Mouse (Mus musculus) CD4-positive, CD25-positive, alpha-beta regulatory T cell, adult 2 months (primary cell): ENCODE measurements around the gene Mcm2.

ENCODE experiments used
- DNase-seq: peaks from one replicate; pipeline ENCODE4 v3.0.0-alpha.2; 2012; ENCODE audit warnings: low read depth, low spot score

Mcm2 gene

GRCm38 (mm10) chr6:88849270-88849669 is 49.3 kb downstream of the Mcm2 start:
- peak; percentile 62 for DNase-seq

- no peak for DNase-seq
Observed at GRCm38 (mm10) chr6:88847571-88847970, 51.0 kb downstream of the Mcm2 start.

GRCm38 (mm10) chr6:88844901-88845565 is 53.5 kb downstream of the Mcm2 start:
- no peak for DNase-seq

- no peak for DNase-seq
Observed at GRCm38 (mm10) chr6:88843781-88844725, 54.5 kb downstream of the Mcm2 start.

- no peak for DNase-seq
Observed at GRCm38 (mm10) chr6:88843241-88843640, 55.3 kb downstream of the Mcm2 start.

GRCm38 (mm10) chr6:88842731-88843151 is 55.8 kb downstream of the Mcm2 start:
- DNase-seq = no peak

- peak; percentile 99 for DNase-seq
Observed at GRCm38 (mm10) chr6:88841781-88842689, 56.5 kb downstream of the Mcm2 start, which contains the start of gene Abtb1. Gene Abtb1, minus strand, starts transcription at chr6:88841984.

GRCm38 (mm10) chr6:88841514-88841780 is 57.1 kb downstream of the Mcm2 start:
- no peak for DNase-seq

DNA sequence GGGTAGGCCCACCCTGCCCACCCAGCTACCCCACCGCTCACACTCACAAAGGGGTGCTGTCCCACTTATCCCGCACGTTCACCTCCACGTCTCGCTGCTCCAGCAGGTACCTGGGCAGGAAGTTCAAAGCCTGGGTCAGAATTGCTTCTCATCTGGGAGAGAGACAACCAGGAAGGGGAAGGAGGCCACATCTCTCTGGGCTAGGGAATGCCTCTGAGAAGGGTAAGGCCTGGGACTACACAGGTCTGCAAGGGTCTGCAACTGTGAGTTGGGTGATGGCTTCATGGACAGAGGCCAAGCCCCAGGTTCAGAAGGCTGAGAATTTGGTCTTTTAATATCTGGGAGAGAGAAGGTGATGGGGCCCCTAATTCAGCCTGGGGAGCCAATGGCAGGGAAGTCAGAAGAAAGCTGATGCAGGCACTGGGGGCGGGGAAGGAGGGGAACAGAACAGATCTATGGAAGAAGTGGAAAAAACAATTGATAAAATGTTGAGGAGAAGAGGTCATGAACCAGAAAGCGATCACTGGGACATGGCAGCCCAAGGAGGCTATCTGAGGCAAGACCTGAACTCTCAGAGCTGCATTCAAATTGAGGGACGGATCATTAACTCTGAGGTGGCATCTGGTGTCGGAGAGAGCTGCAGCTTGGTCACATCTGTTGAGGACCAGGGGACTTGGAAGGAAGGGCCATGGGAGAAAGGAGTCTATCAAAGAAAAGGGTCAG is 57.6 kb downstream of the Mcm2 start:
- no peak for DNase-seq

DNA sequence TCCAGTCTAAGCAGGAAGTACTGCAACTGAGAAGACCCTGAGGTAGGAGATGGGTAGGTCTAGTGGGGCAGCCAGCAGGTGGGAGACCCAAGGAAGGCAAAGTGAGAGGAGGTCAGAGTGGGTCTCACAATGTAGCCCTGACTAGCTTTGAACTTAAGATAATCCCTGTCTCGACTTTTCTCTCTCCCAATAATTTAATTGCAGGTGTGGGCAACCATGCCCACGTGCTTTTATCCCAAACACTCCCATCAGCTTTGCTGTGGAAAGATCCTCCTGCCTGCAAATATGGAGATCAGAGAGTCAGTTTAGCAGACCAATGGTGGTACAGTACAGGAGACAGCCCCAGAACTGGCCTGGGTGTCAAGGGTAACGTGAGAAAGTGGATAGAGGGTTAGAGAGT is 58.4 kb downstream of the Mcm2 start:
- no peak for DNase-seq

DNA sequence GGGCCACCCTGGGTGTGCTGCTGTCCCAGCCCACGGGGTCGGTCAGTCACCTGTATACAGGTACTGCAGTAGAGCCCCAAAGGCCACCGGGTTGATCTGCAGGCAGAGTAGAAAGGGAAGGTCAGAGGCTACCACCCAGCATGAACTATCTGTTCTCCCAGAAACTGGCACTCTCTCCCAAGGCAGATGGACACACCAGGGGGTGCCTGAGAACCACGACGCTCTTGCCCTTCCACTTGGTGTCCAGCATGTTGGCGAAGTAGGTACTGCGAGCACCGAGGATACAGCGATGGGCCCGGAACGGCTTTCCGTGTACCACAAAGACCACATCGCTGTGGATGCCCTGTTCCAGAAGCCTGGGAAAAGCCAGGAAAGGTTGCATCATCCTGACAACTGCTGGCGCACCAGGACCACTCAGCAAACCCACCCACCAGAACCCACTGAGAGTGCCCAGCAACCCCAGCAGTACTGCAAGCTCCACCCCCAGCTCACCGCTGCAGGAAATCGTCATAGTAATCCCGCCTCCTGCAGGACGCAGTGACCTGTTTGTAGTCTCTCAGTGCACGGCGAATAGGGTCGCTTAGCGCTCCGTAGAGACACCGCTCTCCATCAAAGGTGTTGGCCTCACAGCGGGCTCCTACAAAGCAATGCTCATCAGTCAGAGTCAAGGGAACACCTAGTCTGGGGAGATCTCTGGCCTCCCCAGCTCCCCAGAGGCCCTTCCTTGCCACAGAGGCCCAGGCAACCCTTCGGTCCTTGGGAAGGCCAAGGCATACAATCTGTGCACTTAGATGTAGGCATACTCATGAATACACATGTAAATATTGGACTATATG is 59.2 kb downstream of the Mcm2 start:
- no peak for DNase-seq

- DNase-seq = no peak
Observed at GRCm38 (mm10) chr6:88838613-88839012, 60.0 kb downstream of the Mcm2 start.

DNA sequence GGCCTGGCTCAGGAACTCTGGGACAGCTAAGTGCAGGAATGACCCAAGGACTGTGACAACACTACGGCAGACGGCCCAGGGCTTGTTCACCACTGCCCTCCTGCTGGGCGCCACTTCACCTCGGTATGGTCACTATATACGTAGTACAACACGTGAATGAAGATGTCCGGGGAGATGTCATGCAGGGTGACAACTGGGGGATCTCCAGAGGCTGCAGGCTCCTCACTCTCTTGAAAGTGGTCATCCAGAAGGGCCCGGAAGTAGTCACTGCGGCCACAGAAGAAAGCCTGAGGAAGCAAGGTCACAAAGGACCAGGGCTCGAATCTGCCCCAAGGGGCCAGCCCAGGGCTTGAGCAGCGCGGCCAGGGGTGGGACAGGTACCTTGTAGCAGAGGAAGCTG is 60.6 kb downstream of the Mcm2 start:
- DNase-seq = no peak

DNA sequence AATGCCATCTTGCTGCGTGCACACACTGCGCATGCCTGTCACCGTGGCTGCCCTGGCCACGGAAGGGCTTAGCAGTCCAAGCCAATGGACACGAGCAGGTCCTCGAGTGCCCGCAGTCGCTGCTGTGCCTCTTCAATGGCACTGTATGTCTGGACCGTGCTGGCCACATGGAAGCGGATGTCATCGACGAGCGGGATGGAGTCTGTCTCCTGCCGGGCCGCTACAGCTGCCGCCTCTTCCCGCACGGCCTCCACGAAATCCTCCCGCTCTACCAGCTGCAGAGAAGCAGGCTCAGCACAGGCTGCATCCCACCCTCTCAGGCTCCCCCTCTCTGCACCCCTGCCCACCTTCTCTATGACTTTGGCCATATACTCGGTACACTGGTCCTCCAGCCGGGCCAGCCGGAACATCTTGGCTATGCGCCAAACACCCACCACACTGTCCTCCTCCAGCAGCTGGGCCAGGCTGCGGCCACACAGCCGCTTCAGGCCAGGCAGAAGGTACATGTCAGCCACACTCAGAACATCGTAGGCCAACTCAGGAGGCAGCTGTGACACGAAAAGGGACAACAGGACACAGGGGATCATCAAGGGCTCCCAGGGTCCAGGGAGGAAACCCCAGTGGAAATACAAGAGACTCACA is 62.3 kb downstream of the Mcm2 start:
- DNase-seq = no peak

DNA sequence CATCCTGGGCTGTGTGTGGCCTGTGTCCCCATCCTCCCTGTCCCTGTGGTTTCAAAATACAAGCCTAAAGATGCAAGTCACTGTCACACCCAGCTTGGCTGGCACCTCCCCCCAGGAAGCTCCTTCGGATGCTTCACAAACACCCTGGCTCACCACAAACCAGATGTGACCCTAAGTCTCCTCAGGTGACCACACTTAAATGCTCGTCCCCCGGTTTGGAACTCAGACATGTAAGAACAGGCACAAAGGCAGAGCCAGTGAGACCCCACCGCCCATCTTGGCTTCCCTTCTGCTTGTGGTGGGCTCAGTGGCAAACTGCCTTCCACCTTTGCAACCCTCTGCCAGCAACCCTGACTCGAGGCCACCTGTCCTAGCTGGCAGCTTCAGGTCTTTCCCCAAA is 63.5 kb downstream of the Mcm2 start:
- no peak for DNase-seq
